Mouse (Mus musculus) limb, embryonic 11.5 days (tissue): Measurements from ENCODE around the gene Gm49673. TPM values are rescaled to one million over a fixed set of nuclear protein-coding genes. Genes with fewer than 3 reads are reported as not detected.
A peak's percentile ranks its signal among the peaks of the same experiment; 100 is the strongest.
"Not testable (repeated sequence)": the region's sequence is repeated elsewhere in the genome, so short reads cannot be mapped to it uniquely, and the experiment has no call there.

Source experiments
- ATAC-seq: fragments of 200-750 bp; cut with Nextera tagmentation; 2 replicates; pipeline ENCODE4 v1.8.0; 2017; ENCODE audit warnings: low read depth; ENCODE audit not compliant: insufficient number of reproducible peaks, low FRiP score, low TSS enrichment
- DNase-seq: peaks from one replicate; pipeline ENCODE4 v3.0.0-alpha.2; 2015; ENCODE audit warnings: low spot score
- H3K27ac ChIP-seq: fragments of 300-500 bp; sonication (generic); replicated peaks from 2 replicates; pipeline ENCODE4 v1.5.1; 2014; ENCODE audit warnings: low read depth, mild to moderate bottlenecking, low read length
- H3K27me3 ChIP-seq: fragments of 300-500 bp; sonication (generic); 2 replicates; pipeline ENCODE4 v1.6.1; 2014; ENCODE audit warnings: mild to moderate bottlenecking, low read length, mixed read lengths; ENCODE audit not compliant: control insufficient read depth, insufficient read depth
- H3K36me3 ChIP-seq: fragments of 300-500 bp; sonication (generic); 2 replicates; pipeline ENCODE4 v1.6.1; 2014; ENCODE audit warnings: mild to moderate bottlenecking, low read length, moderate library complexity, mixed read lengths; ENCODE audit not compliant: control insufficient read depth, insufficient read depth
- H3K4me1 ChIP-seq: fragments of 300-500 bp; sonication (generic); 2 replicates; pipeline ENCODE4 v1.6.1; 2014; ENCODE audit warnings: low read length, mixed read lengths; ENCODE audit not compliant: control insufficient read depth, insufficient read depth
- H3K4me2 ChIP-seq: fragments of 300-500 bp; sonication (generic); 2 replicates; pipeline ENCODE4 v1.6.1; 2014; ENCODE audit warnings: low read depth, mild to moderate bottlenecking, moderate library complexity; ENCODE audit not compliant: severe bottlenecking
- H3K4me3 ChIP-seq: fragments of 300-500 bp; sonication (generic); 2 replicates; pipeline ENCODE4 v1.5.1; 2014; ENCODE audit warnings: low read depth, low read length
- H3K9ac ChIP-seq: fragments of 300-500 bp; sonication (generic); 2 replicates; pipeline ENCODE4 v1.6.1; 2014; ENCODE audit warnings: mild to moderate bottlenecking, low read length
- H3K9me3 ChIP-seq: fragments of 300-500 bp; sonication (generic); 2 replicates; pipeline ENCODE4 v1.6.1; 2016; ENCODE audit warnings: low read length; ENCODE audit not compliant: control insufficient read depth
- WGBS: fragments of 180-500 bp; shearing (Covaris S2); extraction: QIAGEN DNeasy Blood & Tissue Kit; methylation state at CpG from one replicate; pipeline ENCODE4 v1.1.7; 2014; 5-methylcytosine and 5-hydroxymethylcytosine counted together
- polyA plus RNA-seq: library from polyadenylated mRNA; unstranded; fragments of >200 nt; fragmentation: Nextera tagmentation; extraction: Ambion mirVana; gene quantifications from 2 replicates; pipeline ENCODE4 v1.2.1, GENCODE M21; 2014

Gene Gm49673
- polyA plus RNA-seq, 1 experiment from 2014 or later: 0.35 TPM

DNA sequence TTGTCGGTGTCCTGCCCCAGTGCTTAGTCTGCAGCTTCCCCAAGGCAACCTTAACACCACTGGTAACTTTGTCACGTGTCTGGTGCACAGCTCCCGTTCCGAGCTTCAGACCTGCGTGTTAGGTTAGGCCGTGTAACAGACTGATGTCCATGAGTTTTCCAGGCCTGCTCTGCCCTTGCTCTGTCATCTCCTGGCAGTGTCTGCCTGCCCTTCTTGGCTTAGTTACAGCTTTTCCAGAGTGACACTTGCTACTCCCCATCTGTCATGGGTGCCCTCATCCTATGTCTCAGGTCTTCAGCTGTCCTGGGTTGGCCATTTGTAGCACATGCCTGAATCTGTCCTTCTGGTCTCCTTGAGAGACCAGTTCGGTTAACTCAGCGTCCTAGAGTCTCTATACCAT is 19.8 kb upstream of the Gm49673 start:
- not testable (repeated sequence) for H3K4me2 ChIP-seq, ATAC-seq, H3K27me3 ChIP-seq, DNase-seq, H3K9me3 ChIP-seq, H3K4me1 ChIP-seq, H3K27ac ChIP-seq, H3K36me3 ChIP-seq, H3K4me3 ChIP-seq, H3K9ac ChIP-seq
- WGBS: 89% methylated on average over 5 of the region's 8 CpGs

DNA sequence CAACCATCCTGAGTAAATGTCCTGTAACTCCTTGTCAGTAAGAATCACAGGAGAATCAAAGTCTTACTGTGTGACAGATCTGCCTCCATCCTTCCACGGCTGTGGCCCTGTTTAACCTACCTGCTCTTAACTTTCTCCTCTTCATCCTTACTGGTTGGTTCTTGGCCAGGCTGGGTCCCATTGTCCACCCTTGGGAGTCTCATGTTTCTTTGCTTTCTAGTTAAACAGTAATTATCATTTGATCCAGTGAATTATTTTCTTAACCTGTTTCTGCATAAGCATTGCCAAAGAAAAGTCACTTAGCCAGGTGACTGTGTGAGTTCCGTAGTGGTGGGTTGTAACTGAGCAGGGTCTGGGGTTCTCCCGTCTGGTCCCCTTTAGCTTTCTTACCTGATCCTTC is 18.9 kb upstream of the Gm49673 start:
- H3K36me3 ChIP-seq, H3K9ac ChIP-seq, DNase-seq, H3K4me3 ChIP-seq, H3K27ac ChIP-seq, ATAC-seq, H3K27me3 ChIP-seq, H3K4me1 ChIP-seq, H3K9me3 ChIP-seq: not testable (repeated sequence)
- WGBS: 29% methylated on average over 1 of the region's 3 CpGs
- peak overlapping the region; percentile 27; the same call in 1 of the 2 replicates for H3K4me2 ChIP-seq

DNA sequence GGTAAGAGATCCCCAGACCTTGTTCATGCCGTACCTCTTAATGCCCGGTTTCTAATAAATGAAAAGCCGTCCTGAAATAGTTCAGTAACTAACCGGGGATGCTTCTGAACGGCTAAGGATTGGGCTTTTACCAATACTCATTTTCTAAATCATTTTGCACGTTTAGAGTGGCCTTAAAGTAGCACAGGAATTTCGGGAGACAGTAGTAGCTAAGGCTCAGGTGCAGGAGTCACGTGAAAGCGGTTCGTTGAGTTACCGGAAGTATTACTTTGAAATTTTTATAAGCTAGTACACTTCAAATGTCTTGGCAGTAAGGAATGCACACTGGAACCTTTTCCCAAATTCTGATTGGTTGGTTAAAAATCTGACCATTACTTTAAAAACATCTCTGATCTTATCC is 18.4 kb upstream of the Gm49673 start:
- H3K27me3 ChIP-seq, DNase-seq, ATAC-seq, H3K4me1 ChIP-seq, H3K36me3 ChIP-seq, H3K27ac ChIP-seq, H3K9ac ChIP-seq, H3K9me3 ChIP-seq: not testable (repeated sequence)
- Histone ChIP-seq H3K4me2 (peak overlapping the region; percentile 27; the same call in 1 of the 2 replicates), H3K4me3 (peak overlapping the region; percentile 35)
- 0% methylated on average over 11 of the region's 11 CpGs for WGBS

DNA sequence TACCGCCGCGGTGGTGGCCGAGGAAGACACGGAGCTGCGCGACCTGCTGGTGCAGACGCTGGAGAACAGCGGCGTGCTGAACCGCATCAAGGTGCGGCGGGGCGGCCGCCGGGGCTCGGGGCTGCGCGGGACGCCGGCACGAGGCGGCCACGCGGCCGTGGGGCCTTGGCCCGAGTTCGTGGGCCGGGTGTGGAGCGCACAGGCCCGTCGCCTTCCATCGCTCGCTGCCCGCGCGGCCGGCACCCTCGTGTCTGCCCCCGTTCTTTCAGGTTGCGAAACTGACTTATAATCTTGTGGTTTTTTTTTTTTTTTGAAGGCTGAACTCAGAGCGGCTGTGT is 18.0 kb upstream of the Gm49673 start:
- DNase-seq: peak; percentile 30
- H3K27me3 ChIP-seq, H3K4me1 ChIP-seq, H3K4me2 ChIP-seq, H3K9ac ChIP-seq, H3K27ac ChIP-seq, H3K9me3 ChIP-seq, ATAC-seq, H3K36me3 ChIP-seq: not testable (repeated sequence)
- H3K4me3 ChIP-seq: peak overlapping the region; percentile 35
- under 1% methylated on average over 32 of the region's 42 CpGs for WGBS

DNA sequence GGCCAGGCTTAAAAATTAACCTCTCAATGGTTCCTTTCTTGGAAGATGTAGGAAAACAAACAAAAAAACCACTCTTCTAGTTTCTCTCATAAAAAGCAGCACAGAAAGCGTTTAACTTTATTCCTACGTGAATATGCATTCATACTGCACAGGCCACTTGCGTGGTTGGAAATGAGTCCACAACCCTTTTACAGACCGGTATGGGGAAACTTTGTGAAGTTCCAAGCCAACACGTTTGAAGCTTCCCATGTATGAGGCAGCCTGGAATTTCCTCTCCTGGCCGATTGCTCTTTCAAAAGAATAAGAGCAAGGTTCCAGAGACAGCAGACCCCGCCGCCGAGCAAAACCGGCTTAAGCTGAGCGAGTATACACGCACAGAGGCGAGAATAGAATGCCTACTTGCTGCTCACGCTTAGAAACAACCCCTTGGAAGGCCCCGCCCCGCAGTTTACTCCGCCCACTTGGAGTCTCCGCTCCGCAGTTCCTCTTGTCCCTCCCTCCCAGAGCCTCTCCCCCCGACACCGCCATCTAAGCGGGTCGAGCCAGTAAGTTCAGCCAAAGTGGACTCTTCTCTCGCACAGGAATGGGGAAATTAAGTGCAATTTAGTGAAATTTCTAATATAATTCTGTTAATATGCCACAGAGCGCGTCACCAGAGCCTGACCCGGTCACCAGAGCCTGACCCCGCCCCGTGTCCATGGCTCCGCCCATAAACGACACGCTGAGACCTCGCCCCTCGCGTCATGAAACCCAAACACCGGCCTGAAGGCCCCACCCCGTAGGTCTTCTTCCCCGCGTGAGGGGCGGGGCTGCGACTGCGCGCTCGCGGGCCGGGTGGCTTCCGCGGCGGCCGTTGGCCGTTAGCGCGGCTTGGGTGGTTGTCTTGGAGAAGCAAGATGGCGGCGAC is 17.4 kb upstream of the Gm49673 start, which contains the start of gene Fgfr1op:
Gene Fgfr1op, plus strand, starts transcription at position 801 of the 907 bp plus-strand sequence.
- not testable (repeated sequence) for H3K36me3 ChIP-seq, H3K27me3 ChIP-seq, H3K4me1 ChIP-seq, DNase-seq, H3K9me3 ChIP-seq, H3K9ac ChIP-seq, H3K27ac ChIP-seq
- peak within 1 kb of the TSS; percentile 27; the same call in 1 of the 2 replicates for H3K4me2 ChIP-seq
- 5% methylated on average over 12 of the region's 55 CpGs for WGBS
- ATAC-seq: peak; percentile 97
- peak within 1 kb of the TSS; percentile 35 for H3K4me3 ChIP-seq

DNA sequence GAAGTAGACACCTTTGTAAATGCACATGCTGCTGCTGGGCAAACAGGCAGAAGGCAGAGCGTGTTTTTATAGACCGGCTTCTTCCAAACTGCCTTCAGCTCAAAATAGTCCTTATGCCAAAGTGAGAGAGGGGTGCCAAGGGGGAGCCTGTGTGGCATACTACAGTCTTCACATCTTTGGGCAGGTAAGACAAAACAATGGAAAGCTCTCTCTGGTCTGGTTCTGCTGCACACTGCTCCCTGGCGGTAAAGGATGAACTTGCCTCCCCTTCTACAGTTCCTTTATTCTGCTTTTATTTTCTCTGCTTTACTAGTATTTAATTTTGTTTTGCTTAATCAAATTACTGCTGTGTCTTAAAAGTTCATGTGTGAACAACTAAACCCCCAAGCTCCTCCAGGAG is 13.4 kb upstream of the Gm49673 start:
- H3K27ac ChIP-seq, H3K36me3 ChIP-seq, H3K4me2 ChIP-seq, H3K4me3 ChIP-seq, H3K9me3 ChIP-seq, H3K27me3 ChIP-seq, H3K9ac ChIP-seq, ATAC-seq, H3K4me1 ChIP-seq: not testable (repeated sequence)
- 30% methylated on average over 2 of the region's 3 CpGs for whole genome bisulfite sequencing
- DNase-seq: peak; percentile 36

DNA sequence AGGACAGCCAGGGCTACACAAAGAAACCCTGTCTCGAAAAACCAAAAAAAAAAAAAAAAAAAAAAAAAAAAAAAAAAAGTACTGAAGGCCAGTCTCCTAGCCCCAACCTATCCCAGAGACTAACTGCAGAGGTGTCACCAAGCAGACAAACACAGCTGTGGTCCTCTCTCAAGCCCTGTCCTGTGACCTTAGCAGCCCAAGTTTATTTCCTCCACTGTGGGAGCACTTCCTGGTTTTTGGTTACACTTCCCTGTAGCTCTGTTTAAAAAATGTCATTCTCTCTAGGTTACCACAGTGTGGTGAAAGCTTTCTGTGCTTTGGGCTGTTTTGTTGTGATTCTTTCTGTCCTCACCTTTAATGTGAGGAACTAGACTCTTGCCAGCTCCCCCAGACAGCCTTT is 11.0 kb upstream of the Gm49673 start:
- not testable (repeated sequence) for ATAC-seq, H3K4me2 ChIP-seq, H3K9me3 ChIP-seq, H3K9ac ChIP-seq, H3K27me3 ChIP-seq, H3K27ac ChIP-seq, H3K36me3 ChIP-seq, H3K4me1 ChIP-seq, DNase-seq, H3K4me3 ChIP-seq
- no CpG with 5 or more reads among the region's 1 CpGs for WGBS

DNA sequence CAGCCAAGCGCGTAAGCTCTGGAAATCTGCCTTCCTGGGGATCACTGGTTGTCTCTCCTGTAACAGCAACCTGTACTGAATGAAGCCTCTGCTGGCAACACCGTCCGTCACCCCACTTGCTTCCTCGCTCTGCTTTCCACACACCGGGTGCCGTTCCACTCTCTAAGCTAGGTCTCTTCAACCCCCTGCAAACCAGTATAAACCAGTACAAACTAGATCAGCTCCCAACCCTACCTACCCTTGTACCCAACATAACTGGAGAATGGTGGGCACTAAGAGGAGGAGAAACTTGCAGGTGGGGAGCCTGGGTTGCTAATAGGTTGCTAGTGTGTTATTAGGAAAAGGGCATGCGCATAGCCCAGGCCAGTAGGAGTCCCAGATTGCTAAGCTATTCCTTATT is 8.4 kb upstream of the Gm49673 start:
- not testable (repeated sequence) for H3K4me2 ChIP-seq, H3K9me3 ChIP-seq, ATAC-seq, H3K9ac ChIP-seq, DNase-seq, H3K4me3 ChIP-seq, H3K36me3 ChIP-seq, H3K4me1 ChIP-seq, H3K27me3 ChIP-seq, H3K27ac ChIP-seq
- WGBS: no CpG with 5 or more reads among the region's 8 CpGs
